In genomic region chr10:86880071-86880806, GRCm38 (mm10) we compare ENCODE assay signal across 9 mouse cellular contexts.
DNase-seq lines count a peak whose midpoint lies in the region.
"Had no signal": no experiment of that assay in that cellular context is flagged by ENCODE, and none has a peak within 500 bp of the region (broad histone marks: within the 10 kb centered on the region; RNA-seq: fewer than 3 reads in every experiment).

No protein-coding gene starts in this region.

- DNase-seq in adrenal gland, adult (ENCODE audit: inconsistent age in 2 of 2, low spot score in 1 of 2): peak; percentile 69 to 80
- no peak for DNase-seq in adrenal gland, postnatal 4 days (ENCODE audit: low spot score in 2 of 2)
- peak; percentile 16 for DNase-seq in ovary, adult 18-20 months (ENCODE audit: low spot score)
- DNase-seq in ovary, postnatal 14 days (ENCODE audit: low spot score): no peak
- peak; percentile 72 to 80 for DNase-seq in cerebellum, postnatal 10 days
- peak; percentile 11 for DNase-seq in lung, postnatal 36 days
- no peak for DNase-seq in thymus, adult 18-20 months
- DNase-seq in kidney, adult 18-20 months: no peak
- DNase-seq: liver had no signal

Comparison
In these comparisons a context has a peak if more than half of its experiments do, and no peak if none do; other contexts are left out.
1. DNase-seq: peak in adrenal gland, adult (2 of 2), ovary, adult 18-20 months (single experiment), cerebellum, postnatal 10 days (2 of 2) and lung, postnatal 36 days (single experiment); none in adrenal gland, postnatal 4 days (0 of 2), ovary, postnatal 14 days (single experiment), thymus, adult 18-20 months (0 of 2) and kidney, adult 18-20 months (single experiment).